Mouse (Mus musculus) neural tube, embryonic 11.5 days (tissue): ENCODE measurements at regions not wholly inside any gene's neighbourhood (a gene's known extent, or its start where the extent isn't known, plus 50 kb on each side); places are given as distances from the start of the nearest gene placed in this dataset.

ENCODE experiments used
- ATAC-seq: fragments of 200-750 bp; cut with Nextera tagmentation; 2 replicates; pipeline ENCODE4 v1.8.0; 2017; ENCODE audit warnings: moderate number of reproducible peaks, mild to moderate bottlenecking, moderate TSS enrichment, moderate library complexity; ENCODE audit not compliant: insufficient read depth, low FRiP score, low TSS enrichment
- DNase-seq: peaks from one replicate; pipeline ENCODE4 v3.0.0-alpha.2; 2015; ENCODE audit warnings: low spot score
- H3K27ac ChIP-seq: fragments of 300-500 bp; sonication (generic); 2 replicates; pipeline ENCODE4 v1.5.1; 2014; ENCODE audit warnings: low read depth, mild to moderate bottlenecking, low read length
- H3K27me3 ChIP-seq: fragments of 300-500 bp; sonication (generic); 2 replicates; pipeline ENCODE4 v1.6.1; 2014; ENCODE audit warnings: mild to moderate bottlenecking, low read length, mixed read lengths; ENCODE audit not compliant: control insufficient read depth, insufficient read depth
- H3K36me3 ChIP-seq: fragments of 300-500 bp; sonication (generic); 2 replicates; pipeline ENCODE4 v1.6.1; 2014; ENCODE audit warnings: mild to moderate bottlenecking, low read length, moderate library complexity, mixed read lengths; ENCODE audit not compliant: control insufficient read depth, insufficient read depth
- H3K4me1 ChIP-seq: fragments of 300-500 bp; sonication (generic); 2 replicates; pipeline ENCODE4 v1.6.1; 2014; ENCODE audit warnings: low read length, mixed read lengths; ENCODE audit not compliant: control insufficient read depth, insufficient read depth
- H3K4me2 ChIP-seq: fragments of 300-500 bp; sonication (generic); 2 replicates; pipeline ENCODE4 v1.6.1; 2014; ENCODE audit warnings: low read depth, mild to moderate bottlenecking, moderate library complexity
- H3K4me3 ChIP-seq: fragments of 300-500 bp; sonication (generic); 2 replicates; pipeline ENCODE4 v1.5.1; 2014; ENCODE audit warnings: low read depth, low read length
- H3K9ac ChIP-seq: fragments of 300-500 bp; sonication (generic); 2 replicates; pipeline ENCODE4 v1.6.1; 2014; ENCODE audit warnings: mild to moderate bottlenecking, low read length
- H3K9me3 ChIP-seq: fragments of 300-500 bp; sonication (generic); 2 replicates; pipeline ENCODE4 v1.6.1; 2016; ENCODE audit warnings: low read length; ENCODE audit not compliant: control insufficient read depth
- WGBS: fragments of 180-500 bp; shearing (Covaris S2); extraction: QIAGEN DNeasy Blood & Tissue Kit; methylation state at CpG from one replicate; pipeline ENCODE4 v1.1.7; 2014; 5-methylcytosine and 5-hydroxymethylcytosine counted together

DNA sequence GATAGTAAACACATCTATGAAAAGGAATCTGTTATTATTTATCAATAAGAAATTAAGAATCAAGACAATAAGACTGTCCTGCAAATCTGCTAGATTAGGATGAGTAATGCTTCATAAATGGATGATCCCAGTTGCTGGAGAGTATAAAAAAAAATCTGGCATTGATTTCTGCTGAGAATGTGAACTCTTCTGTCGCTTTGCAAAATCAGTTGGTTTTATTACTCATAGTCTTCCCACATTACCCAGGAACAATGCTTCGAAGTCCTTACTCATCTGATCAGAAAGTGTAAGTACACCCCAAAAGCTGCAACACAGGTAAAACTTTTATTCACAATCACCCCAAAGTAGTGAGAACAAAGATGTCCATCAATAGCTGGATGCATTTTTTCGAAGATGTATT, 77.8 kb upstream of the Itprid2 start:
- ATAC-seq, result no peak
- no peaks in the 10 kb centered on the region for H3K27me3 ChIP-seq
- H3K9me3 ChIP-seq, result no peaks in the 10 kb centered on the region
- H3K36me3 ChIP-seq, result no peaks in the 10 kb centered on the region
- H3K4me1 ChIP-seq, result no peaks in the 10 kb centered on the region
- no peak overlapping the region for H3K4me3 ChIP-seq
- H3K9ac ChIP-seq, result no peak overlapping the region
- H3K27ac ChIP-seq, result no peak overlapping the region
- H3K4me2 ChIP-seq, result no peak overlapping the region
- no peak for DNase-seq
- WGBS, result 83% methylated on average over 3 of the region's 3 CpGs

DNA sequence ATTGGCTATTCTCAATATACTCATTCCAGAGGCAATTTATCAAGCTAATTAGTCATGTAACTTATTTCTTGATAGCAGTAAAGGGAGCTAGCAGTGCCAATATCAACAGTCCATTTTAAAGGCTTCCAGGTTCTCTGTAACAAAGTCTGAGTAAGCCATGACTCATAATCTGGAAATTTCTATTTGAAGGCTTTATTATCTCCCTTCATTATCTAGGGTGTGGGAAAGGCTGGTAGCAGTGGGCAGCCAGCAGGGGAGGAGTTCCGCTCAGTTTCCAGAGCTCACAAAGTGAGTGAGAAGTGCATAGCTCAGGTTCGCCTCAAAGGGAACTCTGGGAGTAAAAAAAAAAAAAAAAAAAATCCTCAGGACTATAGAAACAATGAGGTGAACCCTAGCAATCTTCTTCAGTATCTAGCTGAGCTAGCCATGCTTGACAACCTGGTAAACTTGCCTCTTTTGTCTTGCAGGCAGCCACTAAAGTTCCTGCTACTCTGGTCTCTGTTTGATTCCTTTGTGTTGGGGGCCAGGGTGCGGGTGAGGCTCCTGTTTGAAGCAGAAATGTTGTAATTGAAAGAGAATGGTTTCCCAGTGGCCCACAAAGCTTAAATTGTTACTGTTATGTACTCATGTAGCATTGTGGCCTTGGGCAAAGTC, 68.7 kb upstream of the Itprid2 start:
- H3K27ac ChIP-seq, result no peak overlapping the region
- H3K4me3 ChIP-seq, result no peak overlapping the region
- no peak overlapping the region for H3K9ac ChIP-seq
- WGBS, result 8% methylated on average over 3 of the region's 3 CpGs
- no peak overlapping the region for H3K4me2 ChIP-seq
- no peaks in the 10 kb centered on the region for H3K27me3 ChIP-seq
- no peaks in the 10 kb centered on the region for H3K4me1 ChIP-seq
- ATAC-seq (no peak), DNase-seq (no peak)
- no peaks in the 10 kb centered on the region for H3K36me3 ChIP-seq
- H3K9me3 ChIP-seq, result no peaks in the 10 kb centered on the region

DNA sequence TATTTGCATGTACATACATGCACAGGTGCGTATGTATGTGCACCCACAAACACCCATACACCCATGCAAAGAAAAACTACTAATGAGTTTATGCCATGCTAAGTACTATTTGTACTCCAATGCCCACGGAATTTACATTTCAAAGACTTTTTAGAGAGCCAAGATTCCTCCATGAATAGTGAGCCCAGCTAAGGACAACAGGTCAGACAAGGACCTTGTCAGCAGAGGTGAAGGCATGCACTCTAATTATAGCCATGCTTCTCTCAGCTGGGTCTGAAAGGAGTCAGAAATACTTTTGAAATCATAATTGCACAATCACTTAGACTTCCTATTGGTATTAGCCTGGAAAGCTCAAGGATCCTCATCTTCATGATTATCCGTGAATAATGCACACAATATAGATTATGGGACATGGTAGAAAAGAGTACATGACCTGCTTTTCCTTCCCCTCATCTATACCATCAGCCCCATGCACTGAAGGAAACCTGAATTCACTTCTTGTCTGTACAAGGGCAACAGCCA, 67.7 kb upstream of the Itprid2 start:
- Histone ChIP-seq H3K4me3 (no peak overlapping the region), H3K9me3 (no peaks in the 10 kb centered on the region), H3K4me1 (no peaks in the 10 kb centered on the region), H3K27me3 (no peaks in the 10 kb centered on the region), H3K27ac (no peak overlapping the region), H3K36me3 (no peaks in the 10 kb centered on the region), H3K9ac (no peak overlapping the region), H3K4me2 (no peak overlapping the region)
- WGBS, result 77% methylated on average over 3 of the region's 3 CpGs
- ATAC-seq (no peak), DNase-seq (no peak)

DNA sequence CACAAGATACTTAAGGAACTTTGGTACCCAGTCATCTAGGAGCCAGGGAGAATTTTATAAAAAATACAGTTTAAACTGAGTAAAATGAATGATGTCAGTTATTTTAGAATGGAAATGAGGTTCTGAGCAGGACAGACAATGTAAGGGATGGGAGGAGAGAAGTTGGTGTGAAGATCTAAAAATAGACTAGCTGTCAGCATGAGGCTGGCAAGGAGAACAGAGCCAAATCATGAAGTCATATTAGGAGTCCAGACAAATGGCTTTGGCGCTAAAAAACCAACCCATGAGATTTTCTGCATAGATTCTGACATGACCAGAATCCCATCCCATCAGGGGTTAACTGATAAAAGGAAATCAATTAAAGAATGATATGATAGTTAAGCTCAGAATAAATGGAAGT, 65.5 kb upstream of the Itprid2 start:
- Histone ChIP-seq H3K9me3 (no peaks in the 10 kb centered on the region), H3K4me3 (no peak overlapping the region), H3K4me2 (no peak overlapping the region), H3K9ac (no peak overlapping the region), H3K4me1 (no peaks in the 10 kb centered on the region), H3K27me3 (no peaks in the 10 kb centered on the region), H3K36me3 (no peaks in the 10 kb centered on the region), H3K27ac (no peak overlapping the region)
- DNase-seq (no peak), ATAC-seq (no peak)
- 100% methylated on average over 1 of the region's 1 CpGs for WGBS

DNA sequence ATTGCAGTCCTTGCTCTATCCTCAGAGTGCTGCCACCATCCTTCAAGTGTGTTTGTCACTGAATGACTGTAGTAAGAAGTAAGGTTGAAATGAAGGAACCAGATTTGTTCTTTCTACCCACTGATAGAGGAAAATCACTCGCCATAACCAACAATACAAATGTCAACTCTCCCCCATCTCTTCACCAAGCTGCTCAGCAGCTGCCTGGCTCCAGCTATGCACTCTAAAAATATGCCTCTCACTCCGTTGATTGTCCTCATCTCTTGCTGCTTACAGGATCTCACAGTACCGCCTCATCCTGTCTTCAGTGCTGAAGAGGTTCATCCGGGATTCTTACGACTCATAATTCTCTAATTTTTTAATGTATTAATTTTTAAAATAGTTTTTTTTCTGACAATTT, 63.2 kb upstream of the Itprid2 start:
- Histone ChIP-seq H3K4me3 (no peak overlapping the region), H3K36me3 (no peaks in the 10 kb centered on the region), H3K4me1 (no peaks in the 10 kb centered on the region), H3K4me2 (no peak overlapping the region), H3K27ac (no peak overlapping the region), H3K27me3 (no peaks in the 10 kb centered on the region), H3K9ac (no peak overlapping the region), H3K9me3 (no peaks in the 10 kb centered on the region)
- WGBS, result 86% methylated on average over 5 of the region's 5 CpGs
- ATAC-seq (no peak), DNase-seq (no peak)

DNA sequence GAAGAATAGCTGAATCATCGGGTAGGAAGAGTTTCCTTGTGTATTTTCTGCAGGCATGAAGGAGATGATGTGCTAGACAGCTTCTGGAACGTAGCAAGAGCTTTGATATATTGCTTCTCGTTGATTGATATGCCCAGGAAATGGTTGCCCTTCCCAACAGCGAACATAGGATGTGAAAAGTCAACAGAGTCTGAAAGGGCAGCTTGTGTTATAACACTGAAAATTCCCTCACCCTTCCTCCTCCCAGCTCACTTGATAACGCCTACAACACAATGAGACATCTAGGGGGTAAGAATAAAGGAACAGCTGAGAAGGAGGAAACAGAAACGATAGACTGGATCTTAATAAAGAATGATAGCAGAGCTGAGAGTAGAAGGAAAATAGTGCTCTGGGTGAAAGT, 60.1 kb upstream of the Itprid2 start:
- Histone ChIP-seq H3K27me3 (no peaks in the 10 kb centered on the region), H3K27ac (no peak overlapping the region), H3K4me3 (no peak overlapping the region), H3K9me3 (no peaks in the 10 kb centered on the region), H3K4me1 (no peaks in the 10 kb centered on the region), H3K9ac (no peak overlapping the region), H3K36me3 (no peaks in the 10 kb centered on the region), H3K4me2 (no peak overlapping the region)
- ATAC-seq (no peak), DNase-seq (no peak)
- WGBS, result 62% methylated on average over 6 of the region's 6 CpGs

DNA sequence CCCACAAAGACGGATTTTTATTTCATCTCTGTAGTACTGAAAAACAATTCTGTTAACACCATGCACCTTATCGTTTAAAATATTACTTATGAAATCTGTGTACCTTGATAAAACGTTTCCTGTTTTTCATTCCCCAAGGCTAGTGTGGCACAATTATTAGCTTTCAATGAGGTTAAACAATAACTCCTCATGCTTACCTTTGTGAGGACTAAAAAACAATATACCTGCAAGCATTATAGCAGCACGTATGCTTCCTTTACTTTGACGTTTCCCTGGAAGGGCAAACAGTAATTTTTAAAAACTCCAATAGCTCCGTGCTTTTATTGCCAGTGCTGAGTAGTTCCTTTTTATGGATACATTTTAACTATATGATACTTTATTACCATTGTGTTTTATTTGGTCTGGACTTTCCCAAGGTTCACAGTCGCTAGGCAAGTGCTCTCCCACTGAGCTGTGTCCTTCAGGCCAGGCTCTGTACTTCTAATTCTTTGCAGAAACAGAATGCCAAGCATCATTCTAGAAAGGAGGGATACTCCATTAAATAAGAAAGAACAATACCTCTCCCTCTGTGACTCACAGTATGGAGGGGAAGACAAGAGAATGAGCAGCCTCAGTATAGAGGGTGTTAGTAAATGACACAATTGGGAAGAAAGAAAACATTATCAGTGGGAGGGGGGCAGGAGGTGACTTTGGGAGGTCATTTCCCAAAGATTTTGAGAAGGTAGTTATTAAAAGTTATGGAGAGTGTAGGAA, 50.0 kb upstream of the Itprid2 start:
- no peak for DNase-seq
- Histone ChIP-seq H3K27ac (no peak overlapping the region), H3K4me3 (no peak overlapping the region), H3K9me3 (no peaks in the 10 kb centered on the region), H3K27me3 (no peaks in the 10 kb centered on the region), H3K4me1 (no peaks in the 10 kb centered on the region), H3K36me3 (no peaks in the 10 kb centered on the region), H3K4me2 (no peak overlapping the region), H3K9ac (no peak overlapping the region)
- ATAC-seq, result no peak
- WGBS, result 62% methylated on average over 7 of the region's 7 CpGs
